Mouse (Mus musculus): ENCODE results near the gene Smad1. TPM values are rescaled to one million over a fixed set of nuclear protein-coding genes. Genes with fewer than 3 reads are reported as not detected.
"Not testable (repeated sequence)": the region's sequence is repeated elsewhere in the genome, so short reads cannot be mapped to it uniquely, and the experiment has no call there.

Gene Smad1
- polyA plus RNA-seq (2017; shearing (Covaris generic)) = 10 to 100 TPM in 1 of 2 experiments, 1 to 10 TPM in 1; 8.3 to 10.8 TPM

GRCm38 (mm10) chr8:79398994-79399650 is at the start of gene Smad1:
TSS of gene Smad1 (minus strand) at chr8:79399518.
- ATAC-seq = peak; percentile 89

GRCm38 (mm10) chr8:79447260-79447853 is 48.0 kb upstream of the Smad1 start:
- no peak for ATAC-seq

- no peak for ATAC-seq
Observed at GRCm38 (mm10) chr8:79443460-79444098, 44.3 kb upstream of the Smad1 start.

GRCm38 (mm10) chr8:79433953-79434500 is 34.7 kb upstream of the Smad1 start:
- ATAC-seq = no peak

- no peak for ATAC-seq
Observed at GRCm38 (mm10) chr8:79414907-79415306, 15.6 kb upstream of the Smad1 start.

GRCm38 (mm10) chr8:79410501-79410900 is 11.2 kb upstream of the Smad1 start:
- ATAC-seq = no peak

GRCm38 (mm10) chr8:79407356-79407755 is 8.0 kb upstream of the Smad1 start:
- not testable (repeated sequence) for ATAC-seq

- ATAC-seq = peak; percentile 20
Observed at GRCm38 (mm10) chr8:79404895-79405557, 5.7 kb upstream of the Smad1 start.

- no peak for ATAC-seq
Observed at GRCm38 (mm10) chr8:79400671-79401070, 1.4 kb upstream of the Smad1 start.

- ATAC-seq = peak; percentile 40
Observed at GRCm38 (mm10) chr8:79398251-79398981, 902 bp downstream of the Smad1 start.

GRCm38 (mm10) chr8:79397705-79398250 is 1.5 kb downstream of the Smad1 start:
- peak; percentile 25 for ATAC-seq

- no peak for ATAC-seq
Observed at GRCm38 (mm10) chr8:79396911-79397310, 2.4 kb downstream of the Smad1 start.

- no peak for ATAC-seq
Observed at GRCm38 (mm10) chr8:79394009-79394408, 5.3 kb downstream of the Smad1 start.

- no peak for ATAC-seq
Observed at GRCm38 (mm10) chr8:79393215-79393614, 6.1 kb downstream of the Smad1 start.

GRCm38 (mm10) chr8:79392649-79393048 is 6.7 kb downstream of the Smad1 start:
- no peak for ATAC-seq

GRCm38 (mm10) chr8:79391454-79391853 is 7.9 kb downstream of the Smad1 start:
- ATAC-seq = no peak

GRCm38 (mm10) chr8:79389074-79389786 is 10.1 kb downstream of the Smad1 start:
- no peak for ATAC-seq

- ATAC-seq = no peak
Observed at GRCm38 (mm10) chr8:79386831-79387230, 12.5 kb downstream of the Smad1 start.

GRCm38 (mm10) chr8:79386358-79386757 is 13.0 kb downstream of the Smad1 start:
- no peak for ATAC-seq

GRCm38 (mm10) chr8:79384276-79385271 is 14.7 kb downstream of the Smad1 start:
- ATAC-seq = no peak
